Mouse (Mus musculus): Measurements from ENCODE around the gene Apoc1. TPM values are rescaled to one million over a fixed set of nuclear protein-coding genes. Genes with fewer than 3 reads are reported as not detected.

Apoc1 gene
- total RNA-seq (2017) = 10.9 to 16.5 TPM (median 12.4 TPM) in 3 replicates

GRCm38 (mm10) chr7:19691873-19692865, at the start of gene Apoc1:
Apoc1 (minus strand) TSS chr7:19692660.
- ATAC-seq (replicated peaks; ENCODE audit: insufficient number of reproducible peaks, low FRiP score, low TSS enrichment, poor library complexity, severe bottlenecking) = no peak

DNA sequence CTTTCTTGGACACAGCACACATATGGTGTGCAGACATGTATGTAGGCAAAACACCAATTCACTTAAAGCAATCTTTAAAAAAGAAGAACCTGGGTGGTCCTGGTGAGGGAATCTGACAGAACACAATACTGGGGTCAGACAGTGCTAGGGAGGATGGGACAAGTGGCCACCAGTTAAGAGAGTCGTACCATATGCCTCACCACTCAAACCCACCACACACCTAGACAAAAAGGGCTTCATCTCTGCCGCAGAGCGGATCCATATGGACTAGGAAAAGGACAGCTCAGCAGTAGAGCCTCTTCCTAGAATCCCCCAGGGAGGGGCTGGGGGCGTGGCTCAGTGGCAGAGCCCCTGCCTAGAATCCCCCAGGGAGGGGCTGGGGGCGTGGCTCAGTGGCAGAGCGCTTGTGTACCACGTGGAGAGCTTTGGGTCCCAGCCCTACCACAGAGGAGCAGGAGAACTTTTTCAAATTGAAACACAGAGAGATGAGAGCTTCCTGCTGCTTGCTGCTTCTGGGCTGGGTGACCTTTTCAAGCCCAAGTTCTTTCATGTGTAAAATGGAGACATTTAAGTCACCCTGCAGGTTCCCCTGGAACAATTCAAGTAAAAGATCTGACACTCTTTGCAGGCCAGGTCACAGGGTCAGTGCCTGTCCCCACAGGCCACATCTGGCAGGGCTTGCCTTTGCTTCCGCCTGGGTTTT, 49.0 kb upstream of the Apoc1 start:
- ATAC-seq (replicated peaks; ENCODE audit: insufficient number of reproducible peaks, low FRiP score, low TSS enrichment, poor library complexity, severe bottlenecking) = no peak

DNA sequence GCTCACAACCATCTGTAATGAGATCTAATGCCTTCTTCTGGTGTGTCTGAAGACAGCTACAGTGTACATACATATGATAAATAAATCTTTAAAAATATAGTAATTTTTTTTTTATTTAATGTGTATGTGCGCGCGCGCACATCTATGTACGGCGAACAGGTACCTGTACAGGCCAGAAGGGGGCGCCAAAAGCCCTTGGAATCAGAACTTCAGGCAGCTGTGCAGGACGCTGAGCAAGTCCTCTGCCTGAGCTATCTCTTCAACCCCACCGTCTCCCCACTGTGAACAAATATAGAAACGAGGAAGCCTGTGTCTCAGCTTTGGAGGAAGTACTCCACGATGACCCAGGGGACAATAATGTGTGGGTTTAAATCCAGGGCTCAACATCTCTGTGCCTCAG, 47.8 kb upstream of the Apoc1 start:
- ATAC-seq (replicated peaks; ENCODE audit: insufficient number of reproducible peaks, low FRiP score, low TSS enrichment, poor library complexity, severe bottlenecking) = no peak

DNA sequence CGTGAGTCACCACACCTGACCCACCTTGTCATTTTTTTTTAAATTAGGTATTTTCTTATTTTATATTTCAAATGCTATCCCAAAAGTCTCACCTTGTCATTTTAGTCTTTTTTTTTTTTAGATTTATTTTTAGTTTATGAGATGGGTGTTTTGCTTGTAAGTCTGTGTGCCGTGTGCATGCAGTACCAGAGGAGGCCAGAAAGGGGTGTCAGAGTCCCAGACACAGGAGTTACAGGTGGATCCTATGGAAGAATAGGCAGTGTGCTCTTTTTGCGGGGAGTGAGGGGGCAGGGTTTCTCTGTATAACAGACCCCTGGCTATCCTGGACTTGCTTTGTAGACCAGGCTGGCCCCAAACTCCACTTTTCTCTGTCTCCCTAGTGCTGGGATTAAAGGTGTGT, 46.3 kb upstream of the Apoc1 start:
- ATAC-seq (replicated peaks; ENCODE audit: insufficient number of reproducible peaks, low FRiP score, low TSS enrichment, poor library complexity, severe bottlenecking) = no peak

- no peak for ATAC-seq (replicated peaks; ENCODE audit: insufficient number of reproducible peaks, low FRiP score, low TSS enrichment, poor library complexity, severe bottlenecking)
These were observed 44.1 kb upstream of the Apoc1 start for GRCm38 (mm10) chr7:19736389-19737057.

DNA sequence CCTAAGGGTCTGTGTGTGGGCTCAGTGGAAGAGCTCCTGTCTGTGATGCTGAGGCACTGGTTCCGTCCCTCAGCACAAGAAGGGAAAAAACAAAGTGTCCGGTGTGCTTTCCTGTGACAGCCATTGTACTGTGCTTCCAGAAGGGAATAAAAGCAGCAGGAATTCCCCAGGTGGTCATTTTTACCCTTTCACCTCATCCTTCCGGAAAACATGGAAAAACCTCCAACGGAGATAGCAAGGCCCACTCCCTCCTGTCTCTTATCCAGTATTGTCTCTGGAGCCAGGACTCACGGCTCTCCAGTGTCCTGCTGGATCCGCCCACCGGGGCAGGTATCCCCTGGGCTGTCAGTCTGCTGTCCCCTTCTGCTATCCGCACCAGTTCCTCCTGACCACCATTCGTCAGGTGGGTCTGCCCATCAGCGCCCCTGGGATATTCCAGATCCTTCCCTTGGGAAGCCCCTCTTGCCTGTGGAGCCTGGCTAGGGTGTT, 41.8 kb upstream of the Apoc1 start:
- ATAC-seq (replicated peaks; ENCODE audit: insufficient number of reproducible peaks, low FRiP score, low TSS enrichment, poor library complexity, severe bottlenecking) = no peak

DNA sequence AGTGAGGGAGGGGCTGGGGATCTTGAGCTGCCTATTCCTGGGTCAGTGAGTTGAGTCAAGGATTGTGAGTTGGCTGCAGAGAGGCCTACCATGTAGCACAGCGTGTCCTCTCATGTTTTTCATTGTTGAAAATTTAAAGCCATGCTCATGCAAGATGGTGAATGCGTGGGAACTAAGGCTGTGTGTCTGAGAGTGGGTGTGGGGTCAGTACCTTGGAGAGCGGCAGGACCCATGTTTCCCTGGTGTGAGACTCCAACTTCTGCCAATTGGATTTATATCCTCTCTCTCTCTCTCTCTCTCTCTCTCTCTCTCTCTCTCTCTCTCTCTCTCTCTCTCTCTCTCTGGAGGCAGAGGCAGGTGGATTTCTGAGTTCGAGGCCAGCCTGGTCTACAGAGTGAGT, 34.1 kb upstream of the Apoc1 start:
- no peak for ATAC-seq (replicated peaks; ENCODE audit: insufficient number of reproducible peaks, low FRiP score, low TSS enrichment, poor library complexity, severe bottlenecking)

GRCm38 (mm10) chr7:19724167-19724566, 31.7 kb upstream of the Apoc1 start:
- ATAC-seq (replicated peaks; ENCODE audit: insufficient number of reproducible peaks, low FRiP score, low TSS enrichment, poor library complexity, severe bottlenecking) = no peak

DNA sequence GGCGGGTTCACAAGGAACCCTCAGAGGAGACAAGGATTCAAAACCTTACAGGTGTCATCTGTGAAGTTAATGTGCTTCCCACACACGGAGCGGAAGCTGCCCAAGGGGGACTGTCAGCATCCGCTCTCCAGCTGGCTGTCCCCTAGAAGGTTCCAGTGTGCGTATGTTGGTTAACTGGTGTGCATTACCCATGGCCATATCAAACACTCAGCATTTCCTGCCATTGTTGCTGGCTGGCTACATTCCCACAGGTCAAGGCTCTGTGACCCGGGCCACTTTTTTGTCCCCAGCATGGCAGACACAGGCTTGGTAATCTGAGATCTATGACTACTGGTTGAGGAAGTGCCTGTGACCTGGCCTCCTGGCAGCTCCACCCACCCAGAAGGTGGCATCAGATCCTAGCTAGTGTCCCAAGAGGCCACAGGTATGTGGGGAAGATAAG, 30.3 kb upstream of the Apoc1 start:
- no peak for ATAC-seq (replicated peaks; ENCODE audit: insufficient number of reproducible peaks, low FRiP score, low TSS enrichment, poor library complexity, severe bottlenecking)

- ATAC-seq (replicated peaks; ENCODE audit: insufficient number of reproducible peaks, low FRiP score, low TSS enrichment, poor library complexity, severe bottlenecking) = no peak
These were observed 26.7 kb upstream of the Apoc1 start for GRCm38 (mm10) chr7:19719200-19719599.

- no peak for ATAC-seq (replicated peaks; ENCODE audit: insufficient number of reproducible peaks, low FRiP score, low TSS enrichment, poor library complexity, severe bottlenecking)
These were observed 26.0 kb upstream of the Apoc1 start for GRCm38 (mm10) chr7:19718297-19718952.

GRCm38 (mm10) chr7:19717346-19717745, 24.9 kb upstream of the Apoc1 start:
- no peak for ATAC-seq (replicated peaks; ENCODE audit: insufficient number of reproducible peaks, low FRiP score, low TSS enrichment, poor library complexity, severe bottlenecking)

- ATAC-seq (replicated peaks; ENCODE audit: insufficient number of reproducible peaks, low FRiP score, low TSS enrichment, poor library complexity, severe bottlenecking) = no peak
These were observed 24.4 kb upstream of the Apoc1 start for GRCm38 (mm10) chr7:19716822-19717221.

DNA sequence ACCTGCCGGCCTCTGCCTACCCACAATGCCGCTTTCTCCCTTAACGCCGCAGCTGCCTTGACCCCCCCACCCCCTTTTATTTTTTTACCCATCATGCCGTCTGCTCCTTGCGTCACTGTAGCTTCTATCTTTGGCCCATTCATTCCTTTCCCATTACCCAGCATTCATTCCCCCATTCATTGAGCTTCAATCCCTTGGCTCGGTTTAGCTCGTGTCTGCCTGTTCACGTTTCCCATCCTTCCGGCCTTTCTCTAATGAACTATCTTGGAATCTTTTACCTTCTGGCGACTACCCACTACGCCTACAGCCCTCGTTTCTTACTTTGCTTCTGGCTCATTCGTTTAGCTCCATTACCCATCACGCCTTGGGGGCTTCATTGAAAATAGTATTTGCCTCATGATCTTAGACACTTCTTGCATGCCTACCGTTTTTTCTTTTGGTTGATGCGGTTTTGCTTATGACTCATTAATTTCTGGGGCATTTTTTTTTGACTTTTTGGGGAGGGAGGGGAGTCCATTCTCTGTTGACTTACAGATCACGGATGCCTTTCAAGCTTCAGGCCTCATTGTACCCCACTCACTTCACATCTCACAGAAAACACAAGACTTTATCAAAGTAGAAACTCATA, 23.7 kb upstream of the Apoc1 start:
- no peak; the same call in 1 of the 2 replicates for ATAC-seq (replicated peaks; ENCODE audit: insufficient number of reproducible peaks, low FRiP score, low TSS enrichment, poor library complexity, severe bottlenecking)

DNA sequence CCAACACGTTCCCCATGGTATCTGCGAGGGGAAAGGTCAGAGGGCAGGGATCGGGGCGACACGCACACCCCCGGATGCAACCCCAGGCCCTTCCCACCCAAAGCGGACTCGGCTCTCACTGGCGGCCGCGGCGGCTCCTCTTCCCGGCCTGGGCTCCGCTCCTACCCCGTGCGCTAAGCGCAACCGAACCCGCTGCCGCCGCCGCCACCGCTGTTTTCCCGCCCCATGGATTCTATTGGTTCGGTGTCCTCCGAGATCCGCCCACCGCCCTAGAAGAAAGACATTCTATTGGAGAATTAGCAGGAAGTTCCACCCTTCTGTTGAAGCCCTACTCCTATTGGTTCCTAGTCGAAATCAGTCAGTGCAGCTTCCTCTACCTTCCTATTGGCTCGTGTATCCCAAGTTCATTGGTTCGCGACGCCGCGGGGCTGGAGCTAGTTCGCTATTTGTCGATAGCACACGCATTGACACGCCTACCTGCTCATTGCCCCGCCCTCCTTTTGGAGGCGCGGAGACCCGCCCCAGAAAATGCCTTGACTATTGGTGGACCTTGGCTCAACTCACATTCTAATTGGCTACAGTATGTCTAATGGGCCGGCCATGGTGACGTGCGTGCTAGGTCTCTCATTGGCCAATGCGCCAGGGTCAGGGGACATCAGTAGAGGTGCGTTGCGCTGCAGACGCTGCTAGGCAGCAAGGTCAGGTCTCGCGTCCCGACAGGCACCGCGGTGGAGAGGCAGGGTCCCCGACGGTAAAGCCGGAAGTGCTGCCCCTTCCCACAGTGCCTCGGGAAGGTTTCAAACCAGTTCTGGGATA, 23.0 kb upstream of the Apoc1 start, which contains the start of gene Tomm40:
TSS of gene Tomm40 (minus strand) at position 200 of the 816 bp plus-strand sequence.
- peak; percentile 92 for ATAC-seq (replicated peaks; ENCODE audit: insufficient number of reproducible peaks, low FRiP score, low TSS enrichment, poor library complexity, severe bottlenecking)

- ATAC-seq (replicated peaks; ENCODE audit: insufficient number of reproducible peaks, low FRiP score, low TSS enrichment, poor library complexity, severe bottlenecking) = no peak
These were observed 22.4 kb upstream of the Apoc1 start for GRCm38 (mm10) chr7:19714836-19715235.

- ATAC-seq (replicated peaks; ENCODE audit: insufficient number of reproducible peaks, low FRiP score, low TSS enrichment, poor library complexity, severe bottlenecking) = no peak
These were observed 21.1 kb upstream of the Apoc1 start for GRCm38 (mm10) chr7:19713598-19713997.
